Mouse (Mus musculus): Measurements from ENCODE around the gene Mpzl1. TPM values are rescaled to one million over a fixed set of nuclear protein-coding genes. Genes with fewer than 3 reads are reported as not detected.

Mpzl1 gene
- polyA plus RNA-seq, 1 experiment from 2014 or later, result 159 TPM

Other genes starting within 250 kb of the Mpzl1 start
- 13.4 and 17.1 TPM in 2 replicates for gene Dcaf6, start 174.1 kb downstream of the Mpzl1 start, polyA plus RNA-seq (2014; fragmentation: Nextera tagmentation; extraction: Ambion mirVana)
- gene Mpc2, start 173.9 kb downstream of the Mpzl1 start, polyA plus RNA-seq (2014; fragmentation: Nextera tagmentation; extraction: Ambion mirVana), result 190 and 197 TPM in 2 replicates
- gene Adcy10, start 149.4 kb downstream of the Mpzl1 start, polyA plus RNA-seq (2014; fragmentation: Nextera tagmentation; extraction: Ambion mirVana), result 0.05 and 0.14 TPM in 2 replicates
- gene Rcsd1, start 75.2 kb upstream of the Mpzl1 start, polyA plus RNA-seq (2014; fragmentation: Nextera tagmentation; extraction: Ambion mirVana), result 3.3 and 4.4 TPM in 2 replicates
- gene Creg1, start 129.2 kb upstream of the Mpzl1 start, polyA plus RNA-seq (2014; fragmentation: Nextera tagmentation; extraction: Ambion mirVana), result 26.0 and 28.8 TPM in 2 replicates
- gene Cd247, start 154.1 kb upstream of the Mpzl1 start, polyA plus RNA-seq (2014; fragmentation: Nextera tagmentation; extraction: Ambion mirVana), result 0.97 and 1.6 TPM in 2 replicates